Mouse (Mus musculus): ENCODE results near the gene Actr3.
"Not testable (repeated sequence)": the region's sequence is repeated elsewhere in the genome, so short reads cannot be mapped to it uniquely, and the experiment has no call there.

Actr3 gene

GRCm38 (mm10) chr1:125437927-125438326, 2.4 kb upstream of the Actr3 start:
- DNase-seq: no peak

DNA sequence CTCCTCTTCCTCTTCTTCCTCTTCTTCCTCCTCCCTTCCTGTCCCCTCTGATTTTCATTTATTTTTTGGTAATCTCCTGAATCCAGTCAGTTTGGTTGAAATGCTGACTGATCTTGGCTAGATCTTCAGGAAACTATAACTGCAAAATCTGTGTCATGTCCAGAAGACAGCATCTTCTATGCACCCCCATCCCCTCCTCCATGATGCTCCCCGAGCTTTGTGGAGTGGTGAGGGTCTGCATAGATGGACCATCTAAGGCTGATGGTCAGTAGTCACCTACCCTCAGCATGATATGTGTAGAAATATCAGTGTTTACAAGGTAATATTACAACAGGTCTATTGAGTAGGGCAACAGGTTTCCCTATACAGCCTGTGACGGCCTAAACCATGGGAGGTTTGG, 1.6 kb upstream of the Actr3 start:
- DNase-seq: no peak

GRCm38 (mm10) chr1:125435018-125435368, 534 bp downstream of the Actr3 start:
- DNase-seq: no peak

- peak; percentile 61 for DNase-seq
Measured at GRCm38 (mm10) chr1:125434485-125435001, 984 bp downstream of the Actr3 start.

DNA sequence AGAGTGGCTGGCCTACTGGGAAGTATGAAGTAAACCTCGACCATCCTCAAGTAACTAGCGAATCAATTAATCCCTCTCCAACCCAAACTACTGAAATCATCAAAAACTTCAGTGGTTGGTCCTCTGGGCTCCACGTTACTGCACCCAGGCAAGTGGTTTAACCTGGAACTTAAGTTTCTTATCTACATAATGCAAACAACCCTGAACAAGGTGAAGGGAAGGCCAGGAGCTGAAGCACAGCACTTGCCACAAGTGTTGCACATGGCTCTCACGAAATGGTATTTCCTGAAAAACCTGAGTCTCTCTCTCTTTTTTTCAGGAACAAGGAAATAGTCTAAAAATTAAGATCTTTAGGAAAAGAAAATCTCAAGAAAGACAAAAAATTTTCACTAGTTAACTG, 4.2 kb downstream of the Actr3 start:
- no peak for DNase-seq

- DNase-seq: peak; percentile 8
Measured at GRCm38 (mm10) chr1:125430737-125431136, 4.8 kb downstream of the Actr3 start.

DNA sequence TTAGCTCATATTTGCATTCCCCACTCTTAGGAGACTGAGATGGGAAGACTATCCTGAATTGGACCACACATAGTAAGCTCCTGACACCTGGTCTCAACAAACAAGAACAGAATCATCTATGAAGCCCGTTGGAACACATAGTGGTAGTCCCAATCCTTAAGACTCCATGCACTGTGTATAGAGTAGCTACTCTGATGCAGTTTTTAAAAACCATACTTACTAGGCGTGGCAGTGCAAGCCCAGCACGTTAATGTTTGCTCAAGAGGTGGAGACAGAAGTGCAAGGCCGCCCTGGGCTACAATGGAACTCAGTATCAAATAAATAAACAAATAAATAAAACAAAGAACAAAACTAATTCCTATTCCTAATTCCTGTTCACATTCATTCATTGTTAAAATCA, 5.5 kb downstream of the Actr3 start:
- no peak for DNase-seq

DNA sequence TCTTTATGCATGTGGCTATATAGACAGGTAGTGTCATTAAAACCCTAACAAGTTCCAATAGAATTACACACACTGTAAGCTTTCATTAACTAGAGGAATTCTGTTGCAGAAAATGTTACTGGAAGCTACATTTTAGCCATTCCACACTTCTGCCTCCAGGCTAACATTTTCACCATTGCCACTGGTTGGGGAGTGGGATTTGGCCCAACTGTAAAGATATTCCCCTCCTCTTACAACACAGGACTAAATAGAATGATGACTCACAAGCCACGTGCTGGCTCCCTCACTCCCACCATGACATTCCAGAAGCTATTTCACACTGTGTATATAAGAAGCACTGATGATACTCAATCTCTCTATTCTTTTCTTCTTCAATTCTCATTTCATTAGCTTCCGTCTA, 7.2 kb downstream of the Actr3 start:
- DNase-seq: no peak

- DNase-seq: no peak
Measured at GRCm38 (mm10) chr1:125426387-125427045, 9.0 kb downstream of the Actr3 start.

- DNase-seq: no peak
Measured at GRCm38 (mm10) chr1:125419906-125420305, 15.6 kb downstream of the Actr3 start.

- DNase-seq: no peak
Measured at GRCm38 (mm10) chr1:125418732-125419131, 16.8 kb downstream of the Actr3 start.

GRCm38 (mm10) chr1:125407220-125407619, 28.3 kb downstream of the Actr3 start:
- no peak for DNase-seq

DNA sequence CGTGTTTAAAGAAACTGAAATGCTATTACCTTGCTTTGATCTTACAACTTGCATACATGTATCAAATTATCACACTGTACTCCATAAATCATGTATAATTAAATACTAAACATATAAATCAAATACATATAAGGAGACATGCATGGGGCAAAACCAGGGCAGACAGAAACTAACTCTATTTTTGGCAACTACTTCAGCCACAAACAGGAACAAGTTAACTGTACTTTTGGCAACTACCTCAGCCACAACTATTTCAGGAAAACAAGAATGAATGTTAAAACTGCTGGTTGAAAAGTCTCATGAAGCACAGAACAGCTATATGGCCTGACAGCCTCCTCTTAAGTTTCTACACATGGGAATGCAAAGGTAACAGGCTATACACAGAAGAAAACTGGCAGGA, 40.1 kb downstream of the Actr3 start:
- DNase-seq: no peak

- DNase-seq: not testable (repeated sequence)
Measured at GRCm38 (mm10) chr1:125393324-125393723, 42.2 kb downstream of the Actr3 start.

GRCm38 (mm10) chr1:125390065-125390754, 45.3 kb downstream of the Actr3 start:
- not testable (repeated sequence) for DNase-seq

GRCm38 (mm10) chr1:125389634-125390033, 45.9 kb downstream of the Actr3 start:
- DNase-seq: not testable (repeated sequence)

GRCm38 (mm10) chr1:125388370-125388769, 47.2 kb downstream of the Actr3 start:
- DNase-seq: no peak

GRCm38 (mm10) chr1:125386217-125386616, 49.3 kb downstream of the Actr3 start:
- DNase-seq: no peak

DNA sequence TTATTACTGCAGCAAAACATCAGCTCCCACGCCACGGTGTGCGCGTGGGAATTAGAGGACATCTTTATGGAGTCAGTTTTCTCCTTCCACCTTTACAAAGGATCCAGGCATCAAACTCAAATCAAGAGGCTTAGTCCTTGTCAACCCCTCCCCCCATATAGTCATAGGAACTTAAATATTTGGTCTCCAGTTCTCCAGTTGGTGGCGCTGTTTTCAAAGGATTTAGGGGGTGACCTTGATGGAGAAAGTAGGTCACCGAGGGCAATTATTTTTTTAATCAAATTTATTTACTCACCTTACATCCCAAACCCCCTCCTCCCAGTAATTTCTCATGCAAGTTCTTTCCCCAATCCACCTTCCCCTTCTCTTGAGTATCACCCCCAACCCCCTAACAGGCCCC, 52.9 kb downstream of the Actr3 start:
- DNase-seq: no peak

GRCm38 (mm10) chr1:125378889-125379288, 56.6 kb downstream of the Actr3 start:
- no peak for DNase-seq

GRCm38 (mm10) chr1:125372855-125373254, 62.7 kb downstream of the Actr3 start:
- peak; percentile 12 for DNase-seq

DNA sequence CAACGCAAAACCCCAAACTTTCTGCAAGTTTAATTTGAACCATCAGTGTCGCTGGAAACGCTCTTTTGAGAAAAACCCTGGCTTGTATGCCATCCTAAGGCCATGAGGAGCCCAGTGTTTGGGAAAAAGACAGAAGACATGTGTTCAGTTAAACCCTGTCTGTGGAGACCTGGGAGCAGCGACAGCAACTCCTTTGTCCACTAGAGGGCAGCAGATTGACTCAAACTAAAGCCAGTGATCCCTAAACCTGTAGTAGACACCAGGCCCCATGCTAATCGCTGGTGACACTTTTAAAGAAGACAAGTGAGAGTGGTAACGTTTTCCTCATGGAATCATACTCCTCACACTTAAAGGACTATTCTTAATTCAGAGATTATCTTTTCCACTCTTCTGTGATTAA, 64.7 kb downstream of the Actr3 start:
- peak; percentile 84 for DNase-seq

DNA sequence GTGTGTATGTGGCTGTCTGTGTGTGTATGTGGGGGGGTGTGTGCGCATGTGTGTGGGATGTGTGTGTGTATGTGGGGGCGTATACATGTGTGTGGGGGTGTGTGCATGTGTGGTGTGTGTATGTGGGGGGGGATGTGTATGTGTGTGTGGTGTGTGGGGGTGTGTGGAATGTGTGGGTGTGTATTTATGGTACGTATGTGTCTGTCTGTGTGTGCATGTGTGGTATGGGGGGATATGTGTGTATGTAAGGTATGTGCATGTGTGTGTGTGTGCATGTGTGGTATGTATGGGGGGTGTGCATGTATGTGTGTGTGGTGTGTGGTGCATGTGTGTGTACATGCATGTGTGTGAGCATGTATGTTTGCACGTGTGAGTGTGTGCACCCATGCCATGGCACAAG, 70.0 kb downstream of the Actr3 start:
- no peak for DNase-seq

- DNase-seq: no peak
Measured at GRCm38 (mm10) chr1:125351416-125352037, 84.0 kb downstream of the Actr3 start.
